24 mouse cellular contexts compared by ENCODE assay signal in the genomic region with DNA sequence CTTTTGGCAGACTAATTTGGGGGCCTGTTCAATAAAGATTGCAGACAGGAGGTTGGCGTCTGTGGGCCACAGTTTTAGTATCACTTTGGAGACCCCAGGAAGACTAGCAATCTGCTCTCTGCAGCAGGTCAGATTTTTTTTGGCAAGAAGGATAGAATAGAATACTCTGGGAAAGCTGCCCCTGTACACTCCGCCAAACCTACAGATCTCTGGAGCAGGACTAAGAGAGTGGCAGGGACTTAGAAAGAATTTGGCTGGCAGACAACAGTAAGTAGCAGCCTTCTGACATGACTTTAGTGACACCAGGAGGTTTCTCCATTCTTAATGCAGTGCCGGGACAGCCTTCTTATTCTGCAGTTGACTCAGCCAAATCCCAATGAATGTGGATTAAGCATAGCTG. TPM values are rescaled to one million over a fixed set of nuclear protein-coding genes. Genes with fewer than 3 reads are reported as not detected.
A peak's percentile ranks its signal among the peaks of the same experiment; 100 is the strongest.
DNase-seq lines count a peak whose midpoint lies in the region; ATAC-seq lines count a peak whose summit lies in the region.
"Had no signal": no experiment of that assay in that cellular context is flagged by ENCODE, and none has a peak within 500 bp of the region (broad histone marks: within the 10 kb centered on the region; RNA-seq: fewer than 3 reads in every experiment).

No protein-coding gene starts in this region.

- 73% methylated on average over 3 of the region's 3 CpGs for WGBS in heart, embryonic 10.5 days

- no peak overlapping the region for H3K27ac ChIP-seq in heart, embryonic 10.5 days
- H3K27ac ChIP-seq: embryonic facial prominence, embryonic 12.5 days; hindbrain, embryonic 14.5 days; left cerebral cortex, adult 2 months; limb, embryonic 10.5 days; liver, embryonic 15.5 days; macrophage; midbrain, embryonic 13.5 days had no signal

- H3K4me3 ChIP-seq in heart, embryonic 10.5 days: no peak overlapping the region
- peak overlapping the region; percentile 75 for H3K4me3 ChIP-seq in megakaryocyte, embryonic 14.5 days (replicated peaks)
- H3K4me3 ChIP-seq: embryonic facial prominence, embryonic 12.5 days; heart, embryonic 12.5 days; left cerebral cortex, adult 2 months; limb, embryonic 10.5 days; liver, embryonic 15.5 days; midbrain, embryonic 13.5 days had no signal

- no peak for ATAC-seq in megakaryocyte, adult 5-6 weeks (ENCODE audit: poor library complexity, severe bottlenecking)
- ATAC-seq: CD4-positive, CD25-positive, alpha-beta regulatory T cell, adult 4 months; midbrain, embryonic 13.5 days had no signal

- H3K27me3 ChIP-seq in heart, embryonic 10.5 days (ENCODE audit: insufficient read depth, poor library complexity, severe bottlenecking): peaks cover 23% of the 10 kb centered on the region; the same call in 1 of the 2 replicates
- no peaks in the 10 kb centered on the region for H3K27me3 ChIP-seq in megakaryocyte, embryonic 14.5 days (replicated peaks)
- H3K27me3 ChIP-seq: heart, embryonic 12.5 days had no signal

- H3K4me1 ChIP-seq in heart, embryonic 10.5 days: 0 out of 2 replicates have a peak, but pooled peaks cover 4% of the 10 kb centered on the region
- peaks cover 71% of the 10 kb centered on the region for H3K4me1 ChIP-seq in megakaryocyte, embryonic 14.5 days
- H3K4me1 ChIP-seq: embryonic facial prominence, embryonic 12.5 days had no signal

- no peaks in the 10 kb centered on the region for H3K9me3 ChIP-seq in heart, embryonic 10.5 days
- H3K9me3 ChIP-seq in megakaryocyte, embryonic 14.5 days: no peaks in the 10 kb centered on the region
- H3K9me3 ChIP-seq: embryonic facial prominence, embryonic 12.5 days; heart, embryonic 12.5 days; limb, embryonic 10.5 days; liver, embryonic 15.5 days had no signal

- H3K36me3 ChIP-seq in heart, embryonic 10.5 days: no peaks in the 10 kb centered on the region
- H3K36me3 ChIP-seq in megakaryocyte, embryonic 14.5 days (replicated peaks; ENCODE audit: low read length): peaks cover under 1% of the 10 kb centered on the region
- H3K36me3 ChIP-seq: embryonic facial prominence, embryonic 12.5 days; heart, embryonic 12.5 days; limb, embryonic 10.5 days; liver, embryonic 15.5 days; midbrain, embryonic 13.5 days had no signal

- DNase-seq in cerebellum, postnatal 14 days: peak; percentile 30 to 56
- no peak for DNase-seq in cerebellum, adult 9-10 months
- peak; percentile 13 for DNase-seq in heart, adult 18-20 months
- no peak for DNase-seq in heart, embryonic 10.5 days (ENCODE audit: low spot score)
- DNase-seq in spleen, postnatal 36 days (ENCODE audit: low spot score in 2 of 2): no peak
- DNase-seq: adrenal gland, adult 8-10 months; cerebellum, adult 2 months; gastrocnemius, postnatal 25 days; heart, postnatal 14 days; kidney, adult 8-10 months; kidney, postnatal 10 days; liver; right cerebral cortex, postnatal 14 days had no signal

RNA-seq across cellular contexts. Expression of a gene that starts 1.8 kb away (rescaled TPM):
- 1 to 10 TPM; 7.7 to 8.4 TPM for total RNA-seq in heart, adult 18-20 months (2021)
- polyA plus RNA-seq in heart, embryonic 10.5 days (2016; fragmentation: Nextera tagmentation; extraction: Ambion mirVana): 2.5 and 2.6 TPM in 2 replicates
- 0.22 TPM in 1 of 2 replicates, not detected in the other for polyA plus RNA-seq in megakaryocyte, embryonic 14.5 days (2012; ENCODE audit: insufficient read depth, low replicate concordance)
- 3.2 and 5.0 TPM in 2 replicates for total RNA-seq in megakaryocyte, adult 5-6 weeks (2015)
- total RNA-seq in megakaryocyte, adult 5-6 weeks (2017): 4.0 and 4.3 TPM in 2 replicates

Comparison
In these comparisons a context has a peak if more than half of its experiments do, and no peak if none do; other contexts are left out.
1. DNase-seq: peak in cerebellum, postnatal 14 days (2 of 2) and heart, adult 18-20 months (2 of 2); none in cerebellum, adult 9-10 months (single experiment), heart, embryonic 10.5 days (single experiment) and spleen, postnatal 36 days (0 of 2).